Mouse (Mus musculus) ovary, postnatal 10 days (tissue): ENCODE data around the gene Cops7a.

Experiments
- DNase-seq: peaks from one replicate; pipeline ENCODE4 v3.0.0; 2022; ENCODE audit warnings: low spot score

Cops7a gene

GRCm38 (mm10) chr6:124918331-124918690, 47.0 kb downstream of the Cops7a start:
- no peak for DNase-seq

GRCm38 (mm10) chr6:124917518-124918330, 47.6 kb downstream of the Cops7a start:
- DNase-seq = peak; percentile 83

GRCm38 (mm10) chr6:124916695-124917517, 48.4 kb downstream of the Cops7a start:
- peak; percentile 89 for DNase-seq

GRCm38 (mm10) chr6:124915942-124916694, 49.2 kb downstream of the Cops7a start:
- no peak for DNase-seq

- no peak for DNase-seq
Observed at GRCm38 (mm10) chr6:124915160-124915941, 50.0 kb downstream of the Cops7a start.

GRCm38 (mm10) chr6:124914511-124914910, 50.8 kb downstream of the Cops7a start:
- DNase-seq = no peak

- DNase-seq = no peak
Observed at GRCm38 (mm10) chr6:124913721-124914285, 51.5 kb downstream of the Cops7a start.

- DNase-seq = no peak
Observed at GRCm38 (mm10) chr6:124913214-124913613, 52.1 kb downstream of the Cops7a start.

GRCm38 (mm10) chr6:124911533-124912218, 53.7 kb downstream of the Cops7a start, which contains the start of gene Lag3:
TSS of gene Lag3 (minus strand) at chr6:124911705.
- DNase-seq = no peak

- no peak for DNase-seq
Observed at GRCm38 (mm10) chr6:124910032-124910431, 55.3 kb downstream of the Cops7a start.
